Mouse (Mus musculus): ENCODE results near the gene 2610301B20Rik.

Gene 2610301B20Rik

GRCm38 (mm10) chr4:10911909-10912478, 37.7 kb downstream of the 2610301B20Rik start:
- no peak for DNase-seq

GRCm38 (mm10) chr4:10912611-10913301, 38.5 kb downstream of the 2610301B20Rik start:
- DNase-seq, result peak; percentile 95

GRCm38 (mm10) chr4:10913409-10913808, 39.1 kb downstream of the 2610301B20Rik start:
- no peak for DNase-seq

- no peak for DNase-seq
Measured at GRCm38 (mm10) chr4:10914766-10915165, 40.5 kb downstream of the 2610301B20Rik start.

GRCm38 (mm10) chr4:10915271-10915670, 41.0 kb downstream of the 2610301B20Rik start:
- DNase-seq, result no peak

GRCm38 (mm10) chr4:10918402-10918801, 44.1 kb downstream of the 2610301B20Rik start:
- no peak for DNase-seq

GRCm38 (mm10) chr4:10919097-10919496, 44.8 kb downstream of the 2610301B20Rik start:
- DNase-seq, result no peak

GRCm38 (mm10) chr4:10919530-10919929, 45.2 kb downstream of the 2610301B20Rik start:
- DNase-seq, result no peak

GRCm38 (mm10) chr4:10919987-10920386, 45.7 kb downstream of the 2610301B20Rik start:
- no peak for DNase-seq

GRCm38 (mm10) chr4:10920622-10921021, 46.3 kb downstream of the 2610301B20Rik start:
- no peak for DNase-seq

- peak; percentile 46 to 66 for DNase-seq
Measured at GRCm38 (mm10) chr4:10923180-10923579, 48.9 kb downstream of the 2610301B20Rik start.

- DNase-seq, result peak in 1 of 2 experiments; percentile 57
Measured at GRCm38 (mm10) chr4:10924140-10924539, 49.8 kb downstream of the 2610301B20Rik start.

- DNase-seq, result no peak
Measured at GRCm38 (mm10) chr4:10924541-10924940, 50.2 kb downstream of the 2610301B20Rik start.

- no peak for DNase-seq
Measured at GRCm38 (mm10) chr4:10926416-10926815, 52.1 kb downstream of the 2610301B20Rik start.

- no peak for DNase-seq
Measured at GRCm38 (mm10) chr4:10928158-10928557, 53.9 kb downstream of the 2610301B20Rik start.

- peak in 1 of 2 experiments; percentile 45 for DNase-seq
Measured at GRCm38 (mm10) chr4:10929726-10930125, 55.4 kb downstream of the 2610301B20Rik start.

- no peak for DNase-seq
Measured at GRCm38 (mm10) chr4:10931040-10931439, 56.7 kb downstream of the 2610301B20Rik start.

- no peak for DNase-seq
Measured at GRCm38 (mm10) chr4:10932091-10932745, 57.9 kb downstream of the 2610301B20Rik start.

GRCm38 (mm10) chr4:10932782-10933181, 58.5 kb downstream of the 2610301B20Rik start:
- no peak for DNase-seq

- no peak for DNase-seq
Measured at GRCm38 (mm10) chr4:10936766-10937165, 62.5 kb downstream of the 2610301B20Rik start.
